ENCODE assay signal across 17 mouse cellular contexts in the genomic region with DNA sequence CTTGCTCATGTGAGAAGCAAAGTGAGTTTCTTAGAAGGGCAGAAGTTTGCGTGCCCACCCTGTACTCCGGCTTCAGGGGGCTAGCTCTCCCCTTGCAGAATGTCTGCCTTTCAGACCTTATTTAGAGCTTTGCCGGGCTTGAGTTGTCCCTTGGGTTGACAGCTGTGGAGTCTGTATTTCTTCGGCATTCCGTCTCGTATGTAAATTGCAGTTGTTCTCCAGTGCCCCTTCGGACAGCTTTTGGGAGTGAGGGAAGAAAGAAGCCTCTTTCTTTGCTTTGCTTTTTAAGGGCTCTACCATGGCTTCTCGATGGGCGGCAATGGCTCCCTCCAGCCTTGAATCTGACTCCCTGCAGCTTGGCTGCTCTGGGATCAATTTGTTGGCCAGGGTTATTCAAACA.
DNase-seq lines count a peak whose midpoint lies in the region; ATAC-seq lines count a peak whose summit lies in the region.
"Had no signal": no experiment of that assay in that cellular context is flagged by ENCODE, and none has a peak within 500 bp of the region (broad histone marks: within the 10 kb centered on the region; RNA-seq: fewer than 3 reads in every experiment).

No protein-coding gene starts in this region.

- H3K4me1 ChIP-seq in embryonic facial prominence, embryonic 11.5 days (ENCODE audit: control insufficient read depth, insufficient read depth, low read length): no peaks in the 10 kb centered on the region
- peaks cover 32% of the 10 kb centered on the region for H3K4me1 ChIP-seq in embryonic facial prominence, embryonic 10.5 days
- peaks cover 25% of the 10 kb centered on the region for H3K4me1 ChIP-seq in lung, embryonic 15.5 days
- peaks cover 34% of the 10 kb centered on the region for H3K4me1 ChIP-seq in embryonic facial prominence, embryonic 13.5 days
- H3K4me1 ChIP-seq in limb, embryonic 15.5 days: peaks cover 21% of the 10 kb centered on the region
- H3K4me1 ChIP-seq: liver, embryonic 13.5 days had no signal

- no peaks in the 10 kb centered on the region for H3K9me3 ChIP-seq in embryonic facial prominence, embryonic 11.5 days (replicated peaks; ENCODE audit: control insufficient read depth, low read length)
- no peaks in the 10 kb centered on the region for H3K9me3 ChIP-seq in embryonic facial prominence, embryonic 10.5 days
- H3K9me3 ChIP-seq in lung, embryonic 15.5 days: no peaks in the 10 kb centered on the region
- no peaks in the 10 kb centered on the region for H3K9me3 ChIP-seq in embryonic facial prominence, embryonic 13.5 days
- no peaks in the 10 kb centered on the region for H3K9me3 ChIP-seq in limb, embryonic 15.5 days
- H3K9me3 ChIP-seq: liver, embryonic 13.5 days had no signal

- no peak overlapping the region for H3K4me2 ChIP-seq in embryonic facial prominence, embryonic 11.5 days (ENCODE audit: low read depth, low read length)
- H3K4me2 ChIP-seq in lung, embryonic 15.5 days: no peak overlapping the region
- peak overlapping the region; percentile 33 for H3K4me2 ChIP-seq in embryonic facial prominence, embryonic 13.5 days
- peak overlapping the region; percentile 14; the same call in 1 of the 2 replicates for H3K4me2 ChIP-seq in limb, embryonic 15.5 days
- H3K4me2 ChIP-seq: liver, embryonic 13.5 days had no signal

- no peak overlapping the region for H3K9ac ChIP-seq in embryonic facial prominence, embryonic 11.5 days (replicated peaks; ENCODE audit: low read length)
- H3K9ac ChIP-seq in lung, embryonic 15.5 days: no peak overlapping the region
- H3K9ac ChIP-seq in embryonic facial prominence, embryonic 13.5 days: no peak overlapping the region
- no peak overlapping the region for H3K9ac ChIP-seq in limb, embryonic 15.5 days
- H3K9ac ChIP-seq: liver, embryonic 13.5 days had no signal

- DNase-seq in embryonic facial prominence, embryonic 11.5 days (ENCODE audit: low spot score): peak; percentile 26
- DNase-seq in embryonic facial prominence, embryonic 10.5 days (ENCODE audit: low spot score): no peak
- no peak for DNase-seq in lung, postnatal 25 days (ENCODE audit: low spot score)
- no peak for DNase-seq in adrenal gland, postnatal 36 days
- DNase-seq in cerebellum, adult 11 months: no peak
- DNase-seq: cerebellum, adult 9-11 months; gastrocnemius, postnatal 36 days; kidney, adult 8-10 months; liver, embryonic 13.5 days; thymus, postnatal 4 days had no signal

- no peak for ATAC-seq in embryonic facial prominence, embryonic 11.5 days (replicated peaks; ENCODE audit: insufficient number of reproducible peaks, low FRiP score, low TSS enrichment, low read depth)
- ATAC-seq in lung, embryonic 15.5 days (ENCODE audit: borderline replicate concordance, extremely low read depth, low FRiP score, low TSS enrichment): no peak
- no peak for ATAC-seq in embryonic facial prominence, embryonic 13.5 days (ENCODE audit: insufficient number of reproducible peaks, insufficient read depth, low FRiP score, low TSS enrichment, low read depth)
- no peak for ATAC-seq in limb, embryonic 15.5 days (ENCODE audit: insufficient number of reproducible peaks, low FRiP score, low TSS enrichment, low read depth)
- ATAC-seq: forebrain, embryonic 16.5 days; Patski had no signal

- no peak overlapping the region for H3K27ac ChIP-seq in embryonic facial prominence, embryonic 11.5 days (replicated peaks; ENCODE audit: low read depth, low read length)
- no peak overlapping the region for H3K27ac ChIP-seq in embryonic facial prominence, embryonic 10.5 days (replicated peaks)
- peak overlapping the region; percentile 24; the same call in 1 of the 2 replicates for H3K27ac ChIP-seq in lung, embryonic 15.5 days
- H3K27ac ChIP-seq in embryonic facial prominence, embryonic 13.5 days: no peak overlapping the region
- H3K27ac ChIP-seq in limb, embryonic 15.5 days: no peak overlapping the region
- H3K27ac ChIP-seq: liver, embryonic 13.5 days; macrophage had no signal

- no peaks in the 10 kb centered on the region for H3K36me3 ChIP-seq in embryonic facial prominence, embryonic 11.5 days (replicated peaks; ENCODE audit: control insufficient read depth, insufficient read depth, low read depth, low read length)
- H3K36me3 ChIP-seq in embryonic facial prominence, embryonic 10.5 days (replicated peaks): no peaks in the 10 kb centered on the region
- no peaks in the 10 kb centered on the region for H3K36me3 ChIP-seq in lung, embryonic 15.5 days
- H3K36me3 ChIP-seq in embryonic facial prominence, embryonic 13.5 days: no peaks in the 10 kb centered on the region
- no peaks in the 10 kb centered on the region for H3K36me3 ChIP-seq in limb, embryonic 15.5 days
- H3K36me3 ChIP-seq: liver, embryonic 13.5 days had no signal

- WGBS in embryonic facial prominence, embryonic 11.5 days: 39% methylated on average over 9 of the region's 9 CpGs
- WGBS in embryonic facial prominence, embryonic 10.5 days: 60% methylated on average over 9 of the region's 9 CpGs
- 63% methylated on average over 9 of the region's 9 CpGs for WGBS in lung, embryonic 15.5 days
- 27% methylated on average over 9 of the region's 9 CpGs for WGBS in embryonic facial prominence, embryonic 13.5 days
- 51% methylated on average over 9 of the region's 9 CpGs for WGBS in limb, embryonic 15.5 days

- no peak overlapping the region for H3K4me3 ChIP-seq in embryonic facial prominence, embryonic 11.5 days (ENCODE audit: low read depth, low read length)
- no peak overlapping the region for H3K4me3 ChIP-seq in embryonic facial prominence, embryonic 10.5 days
- H3K4me3 ChIP-seq in lung, embryonic 15.5 days: no peak overlapping the region
- 0 out of 2 replicates have a peak overlapping the region, but pooled peaks have one; percentile 8 for H3K4me3 ChIP-seq in embryonic facial prominence, embryonic 13.5 days
- no peak overlapping the region for H3K4me3 ChIP-seq in limb, embryonic 15.5 days
- H3K4me3 ChIP-seq: liver, embryonic 13.5 days; myocyte had no signal

- no peaks in the 10 kb centered on the region for H3K27me3 ChIP-seq in embryonic facial prominence, embryonic 11.5 days (ENCODE audit: control insufficient read depth, insufficient read depth, low read length)
- 0 out of 2 replicates have a peak, but pooled peaks cover 3% of the 10 kb centered on the region for H3K27me3 ChIP-seq in embryonic facial prominence, embryonic 10.5 days (replicated peaks; ENCODE audit: low read depth, poor library complexity, severe bottlenecking)
- H3K27me3 ChIP-seq in lung, embryonic 15.5 days: no peaks in the 10 kb centered on the region
- H3K27me3 ChIP-seq in embryonic facial prominence, embryonic 13.5 days: no peaks in the 10 kb centered on the region
- H3K27me3 ChIP-seq in limb, embryonic 15.5 days: no peaks in the 10 kb centered on the region
- H3K27me3 ChIP-seq: liver, embryonic 13.5 days; Patski had no signal

Comparison
In these comparisons a context has a peak if more than half of its experiments do, and no peak if none do; other contexts are left out.
1. H3K4me2 ChIP-seq: peak in embryonic facial prominence, embryonic 13.5 days (single experiment) and limb, embryonic 15.5 days (single experiment); none in embryonic facial prominence, embryonic 11.5 days (single experiment) and lung, embryonic 15.5 days (single experiment).